Mouse (Mus musculus) liver, adult (tissue): ENCODE measurements around the gene Ephb2.

Experiments used
- GATA4 ChIP-seq: IDR thresholded peaks from 2 replicates; pipeline ENCODE4 v1.6.1; 2014; ENCODE audit warnings: mild to moderate bottlenecking, low read length; ENCODE audit not compliant: insufficient replicate concordance

Ephb2 gene

GRCm38 (mm10) chr4:136739189-136739588 lies 96.6 kb downstream of the Ephb2 start:
- TF ChIP-seq GATA4, result no peak

- TF ChIP-seq GATA4, result no peak
Measured at GRCm38 (mm10) chr4:136738291-136738690, 97.5 kb downstream of the Ephb2 start.

- no peak for TF ChIP-seq GATA4
Measured at GRCm38 (mm10) chr4:136735856-136736255, 99.9 kb downstream of the Ephb2 start.

- TF ChIP-seq GATA4, result no peak
Measured at GRCm38 (mm10) chr4:136734210-136734803, 101.5 kb downstream of the Ephb2 start.

- no peak for TF ChIP-seq GATA4
Measured at GRCm38 (mm10) chr4:136733217-136733865, 102.4 kb downstream of the Ephb2 start.

- TF ChIP-seq GATA4, result no peak
Measured at GRCm38 (mm10) chr4:136732536-136733121, 103.2 kb downstream of the Ephb2 start.

GRCm38 (mm10) chr4:136731761-136732160 lies 104.0 kb downstream of the Ephb2 start:
- no peak for TF ChIP-seq GATA4

- TF ChIP-seq GATA4, result no peak
Measured at GRCm38 (mm10) chr4:136731008-136731609, 104.7 kb downstream of the Ephb2 start.

GRCm38 (mm10) chr4:136730501-136730900 lies 105.3 kb downstream of the Ephb2 start:
- TF ChIP-seq GATA4, result no peak

- TF ChIP-seq GATA4, result no peak
Measured at GRCm38 (mm10) chr4:136729574-136729973, 106.2 kb downstream of the Ephb2 start.

- TF ChIP-seq GATA4, result no peak
Measured at GRCm38 (mm10) chr4:136726941-136727340, 108.8 kb downstream of the Ephb2 start.

GRCm38 (mm10) chr4:136724731-136725130 lies 111.1 kb downstream of the Ephb2 start:
- no peak for TF ChIP-seq GATA4

GRCm38 (mm10) chr4:136722361-136723082 lies 113.3 kb downstream of the Ephb2 start:
- TF ChIP-seq GATA4, result no peak

GRCm38 (mm10) chr4:136721937-136722336 lies 113.9 kb downstream of the Ephb2 start:
- TF ChIP-seq GATA4, result no peak

GRCm38 (mm10) chr4:136720025-136720424 lies 115.8 kb downstream of the Ephb2 start:
- TF ChIP-seq GATA4, result no peak
